Mouse (Mus musculus): Measurements from ENCODE around the gene Snx17. TPM values are rescaled to one million over a fixed set of nuclear protein-coding genes. Genes with fewer than 3 reads are reported as not detected.

The Snx17 gene
- polyA plus RNA-seq, 1 experiment = 134 TPM

GRCm38 (mm10) chr5:31220448-31221303 is 27.6 kb downstream of the Snx17 start, which contains the start of gene Ppm1g:
Gene Ppm1g (minus strand): TSS chr5:31220687.
- peaks cover 9% of the 10 kb centered on the region for H3K4me1 ChIP-seq (replicated peaks; ENCODE audit: control insufficient read depth, insufficient read depth, low read length)
- 1% methylated on average over 63 of the region's 70 CpGs for WGBS

DNA sequence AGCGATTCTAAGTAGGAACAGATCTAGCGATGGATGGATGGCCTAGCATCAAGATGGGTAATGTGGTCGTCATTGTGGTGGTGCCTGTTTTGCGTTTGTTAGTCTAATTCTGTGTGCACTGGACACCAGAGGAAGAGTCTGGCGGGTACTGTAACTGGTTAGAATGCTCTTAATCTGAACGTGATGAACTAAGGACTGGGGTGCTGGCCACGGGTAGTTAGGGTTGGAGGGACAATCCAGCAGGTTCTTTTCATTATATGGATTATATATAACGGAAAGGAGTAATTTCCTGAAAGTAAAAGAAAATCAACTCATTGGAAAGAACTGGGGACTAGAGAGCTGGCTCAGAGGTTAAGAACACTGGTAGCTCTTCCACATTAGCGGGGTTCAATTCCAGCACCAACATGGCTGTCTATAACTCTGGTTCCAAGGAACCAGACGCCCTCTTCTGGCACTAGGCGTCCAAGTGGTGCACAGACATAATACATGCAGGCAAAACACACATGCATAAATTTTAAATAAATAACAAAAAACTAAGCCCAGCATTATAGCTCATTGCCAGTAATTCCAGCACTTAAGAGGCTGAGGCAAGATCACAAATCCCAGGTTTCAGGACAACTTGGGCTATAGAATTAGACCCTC is 28.4 kb downstream of the Snx17 start:
- Histone ChIP-seq H3K27me3 (ENCODE audit: control insufficient read depth, insufficient read depth, low read length) (no peaks in the 10 kb centered on the region), H3K36me3 (ENCODE audit: control insufficient read depth, insufficient read depth, low read length) (no peaks in the 10 kb centered on the region), H3K27ac (ENCODE audit: control insufficient read depth, insufficient read depth, low read length) (peak overlapping the region; percentile 60), H3K4me1 (replicated peaks; ENCODE audit: control insufficient read depth, insufficient read depth, low read length) (peaks cover 9% of the 10 kb centered on the region), H3K4me3 (ENCODE audit: control insufficient read depth, insufficient read depth, low read length) (peak overlapping the region; percentile 81)
- no peak for TF ChIP-seq CTCF (IDR thresholded peaks at IDR 0.05; ENCODE audit: borderline replicate concordance, control insufficient read depth, extremely low read depth, insufficient read depth, low read length, poor library complexity)
- TF ChIP-seq POLR2A (IDR thresholded peaks at IDR 0.05; ENCODE audit: control insufficient read depth, extremely low read depth, insufficient read depth, low read length, poor library complexity) = no peak
- DNase-seq = peak; percentile 32
- 44% methylated on average over 11 of the region's 11 CpGs for WGBS

More at GRCm38 (mm10) chr5:31220448-31221303, 27.6 kb downstream of the Snx17 start, which contains the start of gene Ppm1g:
- no peaks in the 10 kb centered on the region for H3K27me3 ChIP-seq (ENCODE audit: control insufficient read depth, insufficient read depth, low read length)
- H3K4me3 ChIP-seq (ENCODE audit: control insufficient read depth, insufficient read depth, low read length) = peak within 1 kb of the TSS; percentile 81
- H3K27ac ChIP-seq (ENCODE audit: control insufficient read depth, insufficient read depth, low read length) = peak within 1 kb of the TSS; percentile 60
- DNase-seq = peak; percentile 98
- no peak for TF ChIP-seq CTCF (IDR thresholded peaks at IDR 0.05; ENCODE audit: borderline replicate concordance, control insufficient read depth, extremely low read depth, insufficient read depth, low read length, poor library complexity)
- TF ChIP-seq POLR2A (IDR thresholded peaks at IDR 0.05; ENCODE audit: control insufficient read depth, extremely low read depth, insufficient read depth, low read length, poor library complexity) = peak; percentile 80
- H3K36me3 ChIP-seq (ENCODE audit: control insufficient read depth, insufficient read depth, low read length) = no peaks in the 10 kb centered on the region

DNA sequence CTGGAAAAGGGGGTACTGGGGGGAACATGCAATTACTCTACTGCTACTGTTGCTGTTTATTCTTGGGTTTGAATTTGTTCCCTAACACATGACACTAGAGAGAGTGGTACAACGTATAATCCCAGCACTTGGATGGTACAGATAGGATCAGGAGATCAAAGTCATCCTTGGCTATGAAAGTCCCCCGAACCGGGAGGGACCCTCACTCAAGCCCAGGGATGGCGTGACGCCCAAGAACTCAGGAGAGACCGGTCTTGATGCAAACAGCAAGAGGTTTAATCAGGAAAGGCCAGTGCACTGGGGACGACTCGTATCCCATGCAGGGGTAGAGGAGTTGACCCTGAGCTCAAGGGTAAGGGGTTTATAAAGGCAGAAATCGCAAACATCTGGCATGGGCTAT is 29.7 kb downstream of the Snx17 start:
- TF ChIP-seq POLR2A (IDR thresholded peaks at IDR 0.05; ENCODE audit: control insufficient read depth, extremely low read depth, insufficient read depth, low read length, poor library complexity) (no peak), CTCF (IDR thresholded peaks at IDR 0.05; ENCODE audit: borderline replicate concordance, control insufficient read depth, extremely low read depth, insufficient read depth, low read length, poor library complexity) (no peak)
- no peak overlapping the region for H3K4me3 ChIP-seq (ENCODE audit: control insufficient read depth, insufficient read depth, low read length)
- H3K4me1 ChIP-seq (replicated peaks; ENCODE audit: control insufficient read depth, insufficient read depth, low read length) = peaks cover 9% of the 10 kb centered on the region
- no peak overlapping the region for H3K27ac ChIP-seq (ENCODE audit: control insufficient read depth, insufficient read depth, low read length)
- no peak for DNase-seq
- no peaks in the 10 kb centered on the region for H3K27me3 ChIP-seq (ENCODE audit: control insufficient read depth, insufficient read depth, low read length)
- H3K36me3 ChIP-seq (ENCODE audit: control insufficient read depth, insufficient read depth, low read length) = no peaks in the 10 kb centered on the region
- WGBS = 98% methylated on average over 9 of the region's 9 CpGs

DNA sequence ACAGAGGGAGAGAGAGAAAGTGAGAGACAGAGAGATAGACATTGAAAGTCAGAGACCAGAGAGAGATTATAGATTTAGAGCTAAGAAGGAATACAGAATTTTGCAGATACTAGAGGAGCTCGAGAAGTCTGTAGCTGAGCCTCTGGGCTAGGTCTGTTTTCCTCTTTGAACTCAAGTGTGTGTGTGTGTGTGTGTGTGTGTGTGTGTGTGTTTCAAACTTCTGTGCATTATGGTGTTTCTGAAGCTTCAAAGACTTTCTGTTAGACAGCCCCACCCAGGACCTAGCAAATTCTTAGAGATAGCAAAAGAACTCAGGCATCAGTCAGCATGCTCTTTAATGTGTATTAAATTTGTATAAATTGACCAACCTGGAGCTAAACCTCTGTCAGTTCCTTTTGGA is 33.6 kb downstream of the Snx17 start:
- H3K27me3 ChIP-seq (ENCODE audit: control insufficient read depth, insufficient read depth, low read length) = no peaks in the 10 kb centered on the region
- no peak for DNase-seq
- TF ChIP-seq POLR2A (IDR thresholded peaks at IDR 0.05; ENCODE audit: control insufficient read depth, extremely low read depth, insufficient read depth, low read length, poor library complexity) (no peak), CTCF (IDR thresholded peaks at IDR 0.05; ENCODE audit: borderline replicate concordance, control insufficient read depth, extremely low read depth, insufficient read depth, low read length, poor library complexity) (no peak)
- no peaks in the 10 kb centered on the region for H3K36me3 ChIP-seq (ENCODE audit: control insufficient read depth, insufficient read depth, low read length)
- WGBS = 56% methylated on average over 1 of the region's 1 CpGs
- no peak overlapping the region for H3K4me3 ChIP-seq (ENCODE audit: control insufficient read depth, insufficient read depth, low read length)
- H3K4me1 ChIP-seq (replicated peaks; ENCODE audit: control insufficient read depth, insufficient read depth, low read length) = no peaks in the 10 kb centered on the region
- H3K27ac ChIP-seq (ENCODE audit: control insufficient read depth, insufficient read depth, low read length) = no peak overlapping the region

DNA sequence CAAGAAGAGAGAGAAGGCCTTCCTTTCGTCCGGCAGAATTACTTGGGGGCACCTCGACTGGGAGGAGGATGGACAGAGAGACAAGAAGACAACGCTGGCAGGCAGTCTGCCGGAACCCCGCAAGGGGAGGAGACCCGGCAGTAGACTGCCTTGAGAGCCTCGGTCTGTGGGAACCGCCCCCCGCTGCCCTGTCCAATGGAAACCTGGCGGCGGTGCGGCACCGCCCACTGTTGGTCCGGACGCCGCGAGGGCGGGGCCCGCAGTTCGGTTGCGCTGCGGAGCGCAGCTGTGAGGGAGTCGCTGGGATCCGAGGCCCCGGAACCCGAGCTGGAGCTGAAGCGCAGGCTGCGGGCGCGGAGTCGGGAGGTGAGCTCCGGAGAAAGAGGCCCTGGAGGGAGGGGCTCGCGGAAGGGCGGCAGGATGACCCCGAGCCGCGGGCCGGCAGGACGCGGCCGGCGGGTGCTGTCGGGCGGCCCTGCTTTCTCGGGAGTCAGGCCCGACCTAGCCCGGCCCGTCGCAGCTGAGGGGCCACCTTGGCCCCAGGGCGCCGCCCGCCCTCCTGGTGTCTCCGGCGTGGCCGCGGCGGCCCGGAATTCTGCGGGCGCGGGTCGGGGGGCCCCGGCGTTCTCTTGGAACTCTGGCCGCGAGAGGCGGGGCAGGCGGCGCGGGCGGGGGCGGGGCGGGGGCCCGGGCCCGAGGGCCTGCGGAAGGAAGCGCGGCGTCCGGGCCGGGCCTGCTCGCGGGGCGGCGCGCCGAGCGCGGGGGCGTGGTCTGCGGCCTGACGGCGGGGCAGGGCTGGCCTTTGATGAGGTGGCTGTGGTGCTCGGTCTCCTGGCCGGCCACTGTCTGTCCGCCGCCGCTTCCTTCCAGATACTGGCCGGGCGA is 47.9 kb downstream of the Snx17 start, which contains the start of the genes Nrbp1 and Gm9970:
Nrbp1 (plus strand) TSS at position 228 of the 885 bp plus-strand sequence.
Gm9970 (minus strand) TSS at position 596 of the 885 bp plus-strand sequence.
- peak; percentile 96 for DNase-seq
- TF ChIP-seq CTCF (IDR thresholded peaks at IDR 0.05; ENCODE audit: borderline replicate concordance, control insufficient read depth, extremely low read depth, insufficient read depth, low read length, poor library complexity) (no peak), POLR2A (IDR thresholded peaks at IDR 0.05; ENCODE audit: control insufficient read depth, extremely low read depth, insufficient read depth, low read length, poor library complexity) (peak; percentile 97)
- Histone ChIP-seq H3K36me3 (ENCODE audit: control insufficient read depth, insufficient read depth, low read length) (peaks cover 21% of the 10 kb centered on the region), H3K4me1 (replicated peaks; ENCODE audit: control insufficient read depth, insufficient read depth, low read length) (peaks cover 8% of the 10 kb centered on the region), H3K27me3 (ENCODE audit: control insufficient read depth, insufficient read depth, low read length) (no peaks in the 10 kb centered on the region), H3K4me3 (ENCODE audit: control insufficient read depth, insufficient read depth, low read length) (peak within 1 kb of the TSS; percentile 89), H3K27ac (ENCODE audit: control insufficient read depth, insufficient read depth, low read length) (peak within 1 kb of the TSS; percentile 58)
- WGBS = under 1% methylated on average over 100 of the region's 103 CpGs

Measured in thymus, adult 2 months (tissue).